Mouse (Mus musculus) forebrain, embryonic 13.5 days (tissue): ENCODE measurements around the gene Chn1. TPM values are rescaled to one million over a fixed set of nuclear protein-coding genes. Genes with fewer than 3 reads are reported as not detected.
A peak's percentile ranks its signal among the peaks of the same experiment; 100 is the strongest.

Experiments used
- ATAC-seq: fragments of 200-750 bp; cut with Nextera tagmentation; 2 replicates; pipeline ENCODE4 v1.8.0; 2017
- H3K27ac ChIP-seq: fragments of 300-500 bp; sonication (generic); 2 replicates; pipeline ENCODE4 v1.5.1; 2015; ENCODE audit warnings: inconsistent platforms, mild to moderate bottlenecking, moderate library complexity
- H3K27me3 ChIP-seq: fragments of 300-500 bp; sonication (generic); 2 replicates; pipeline ENCODE4 v1.6.1; 2015; ENCODE audit warnings: mild to moderate bottlenecking, inconsistent platforms
- H3K36me3 ChIP-seq: fragments of 300-500 bp; sonication (generic); 2 replicates; pipeline ENCODE4 v1.6.1; 2015; ENCODE audit warnings: mild to moderate bottlenecking, inconsistent platforms; ENCODE audit not compliant: poor library complexity, severe bottlenecking
- H3K4me1 ChIP-seq: fragments of 300-500 bp; sonication (generic); 2 replicates; pipeline ENCODE4 v1.6.1; 2015; ENCODE audit warnings: inconsistent platforms
- H3K4me2 ChIP-seq: fragments of 300-500 bp; sonication (generic); 2 replicates; pipeline ENCODE4 v1.6.1; 2015; ENCODE audit warnings: inconsistent platforms, mild to moderate bottlenecking, moderate library complexity
- H3K4me3 ChIP-seq: fragments of 300-500 bp; sonication (generic); 2 replicates; pipeline ENCODE4 v1.5.1; 2015; ENCODE audit warnings: mild to moderate bottlenecking, inconsistent platforms
- H3K9ac ChIP-seq: fragments of 300-500 bp; sonication (generic); 2 replicates; pipeline ENCODE4 v1.6.1; 2015; ENCODE audit warnings: mild to moderate bottlenecking, inconsistent platforms
- H3K9me3 ChIP-seq: fragments of 300-500 bp; sonication (generic); replicated peaks from 2 replicates; pipeline ENCODE4 v1.6.1; 2016; ENCODE audit warnings: inconsistent platforms
- WGBS: fragments of 180-500 bp; shearing (Covaris S2); methylation state at CpG from one replicate; pipeline ENCODE4 v1.1.7; 2015; 5-methylcytosine and 5-hydroxymethylcytosine counted together
- polyA plus RNA-seq: library from polyadenylated mRNA; unstranded; fragments of >200 nt; fragmentation: Nextera tagmentation; extraction: Ambion mirVana; gene quantifications from 2 replicates; pipeline ENCODE4 v1.2.1, GENCODE M21; 2015

Gene Chn1
- polyA plus RNA-seq, 1 experiment from 2014 or later, result 71.9 TPM

DNA sequence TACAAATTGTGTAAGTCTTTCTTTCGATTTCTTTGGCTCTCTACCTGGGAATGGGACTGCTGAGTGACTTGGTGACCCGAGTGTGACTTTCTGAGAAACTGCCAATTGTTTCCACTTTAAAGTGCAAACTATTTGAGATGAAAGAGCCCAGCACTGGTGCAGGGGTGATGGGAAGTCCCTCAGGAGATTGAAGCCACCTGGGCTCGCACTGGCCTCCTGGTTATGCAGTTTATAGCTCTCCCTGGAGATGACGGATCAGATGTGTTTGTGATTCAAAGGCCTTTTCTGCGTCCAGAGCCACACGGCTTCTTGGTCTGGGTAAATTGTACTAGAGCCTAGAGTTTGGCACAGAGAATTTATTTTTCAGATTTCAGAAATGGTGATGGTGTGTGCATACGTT is 211.5 kb downstream of the Chn1 start:
- WGBS, result 87% methylated on average over 7 of the region's 7 CpGs
- no peak for ATAC-seq
- no peaks in the 10 kb centered on the region for H3K36me3 ChIP-seq

DNA sequence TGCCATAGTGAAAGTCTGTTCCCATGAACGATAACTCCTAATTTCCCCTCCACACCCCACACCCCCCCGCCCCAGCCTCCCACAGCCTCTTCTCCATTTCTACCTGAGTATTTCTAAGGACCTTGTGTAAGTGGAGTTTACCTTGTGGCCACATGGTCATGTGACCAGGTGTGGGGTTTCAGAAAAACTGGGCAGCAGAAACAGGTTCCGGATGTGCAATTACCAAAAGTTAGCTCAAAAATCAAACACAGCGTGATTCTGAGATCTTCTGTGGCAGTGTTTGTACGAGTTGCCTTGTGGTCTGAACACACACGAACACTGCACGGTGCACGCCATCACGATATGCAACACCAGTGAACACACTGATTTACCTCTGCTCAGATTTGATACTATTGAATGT is 212.5 kb downstream of the Chn1 start:
- no peak for ATAC-seq
- H3K4me3 ChIP-seq, result no peak overlapping the region
- no peak overlapping the region for H3K4me2 ChIP-seq
- no peak overlapping the region for H3K9ac ChIP-seq
- H3K27me3 ChIP-seq, result no peaks in the 10 kb centered on the region
- H3K27ac ChIP-seq, result no peak overlapping the region
- H3K9me3 ChIP-seq, result no peaks in the 10 kb centered on the region
- WGBS, result 97% methylated on average over 9 of the region's 9 CpGs
- H3K36me3 ChIP-seq, result no peaks in the 10 kb centered on the region
- peaks cover 16% of the 10 kb centered on the region for H3K4me1 ChIP-seq

More for the DNA sequence above, 211.5 kb downstream of the Chn1 start:
- Histone ChIP-seq H3K4me2 (no peak overlapping the region), H3K4me1 (peaks cover 16% of the 10 kb centered on the region), H3K27me3 (peaks cover 5% of the 10 kb centered on the region; the same call in 1 of the 2 replicates), H3K9me3 (no peaks in the 10 kb centered on the region), H3K27ac (no peak overlapping the region), H3K4me3 (no peak overlapping the region), H3K9ac (no peak overlapping the region)

DNA sequence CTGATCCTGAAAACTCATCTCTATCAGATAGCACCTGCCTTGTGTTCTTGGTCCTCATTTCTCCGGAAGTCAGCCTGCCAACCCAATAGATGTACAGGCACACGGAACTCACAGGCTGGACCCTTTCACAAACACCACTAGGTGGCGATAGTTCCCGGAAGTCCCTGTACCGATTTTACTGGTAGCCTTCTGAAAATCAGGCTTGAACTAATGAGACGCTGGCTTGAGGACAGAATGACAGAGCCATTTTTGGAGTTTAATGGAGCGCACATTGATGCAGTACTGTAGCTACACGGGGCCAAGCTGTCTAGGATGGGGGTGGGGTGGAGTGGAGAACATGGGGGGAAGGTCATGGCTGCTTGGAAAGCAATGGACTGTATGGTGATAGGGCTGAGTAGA is 213.5 kb downstream of the Chn1 start:
- 2% methylated on average over 8 of the region's 8 CpGs for WGBS
- 0 out of 2 replicates have a peak overlapping the region, but pooled peaks have one; percentile 43 for H3K9ac ChIP-seq

DNA sequence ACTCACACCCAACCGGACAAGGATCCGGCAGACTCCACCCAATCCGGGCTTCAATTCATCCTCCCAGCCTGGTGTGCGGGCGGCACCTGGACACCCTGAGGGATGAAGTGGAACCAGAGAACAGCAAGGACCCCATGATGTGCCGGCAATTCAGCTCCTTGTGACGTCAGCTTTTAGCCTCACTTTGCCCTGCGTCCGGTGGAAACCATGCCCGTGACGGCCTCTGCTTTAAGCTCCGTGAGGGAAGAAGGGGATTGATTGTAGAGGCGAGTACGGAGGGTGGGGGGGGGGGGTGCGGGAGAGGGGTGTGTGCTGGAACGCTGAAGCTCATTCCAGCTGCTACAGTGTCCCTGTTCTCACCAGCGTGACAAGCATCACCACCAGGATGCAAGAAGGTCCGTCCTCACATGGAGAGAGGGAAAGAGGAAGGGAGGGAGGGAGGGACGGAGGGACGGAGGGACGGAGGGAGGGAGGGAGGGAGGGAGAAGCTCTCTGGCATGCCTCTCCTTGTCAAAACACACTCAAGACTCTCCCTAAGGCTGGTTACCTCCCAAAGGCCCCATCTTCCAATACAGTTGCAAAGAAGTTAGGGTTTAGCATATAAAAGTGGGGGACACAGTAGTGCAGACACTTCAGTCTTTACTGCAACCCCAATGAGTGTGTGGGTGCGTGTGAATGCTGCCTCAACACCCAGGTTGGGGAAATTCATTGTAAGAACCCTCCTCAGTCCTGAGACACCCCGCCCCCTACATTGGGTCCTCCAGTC is 214.1 kb downstream of the Chn1 start:
- H3K36me3 ChIP-seq, result no peaks in the 10 kb centered on the region
- peak overlapping the region; percentile 67 for H3K4me2 ChIP-seq
- H3K27ac ChIP-seq, result no peak overlapping the region
- 1% methylated on average over 23 of the region's 23 CpGs for WGBS
- H3K4me1 ChIP-seq, result peaks cover 15% of the 10 kb centered on the region
- no peaks in the 10 kb centered on the region for H3K9me3 ChIP-seq
- ATAC-seq, result peak; percentile 60
- H3K9ac ChIP-seq, result peak overlapping the region; percentile 43; the same call in 1 of the 2 replicates
- H3K27me3 ChIP-seq, result no peaks in the 10 kb centered on the region
- H3K4me3 ChIP-seq, result peak overlapping the region; percentile 37

More for the DNA sequence above, 213.5 kb downstream of the Chn1 start:
- Histone ChIP-seq H3K4me1 (peaks cover 16% of the 10 kb centered on the region), H3K4me3 (peak overlapping the region; percentile 37), H3K27me3 (no peaks in the 10 kb centered on the region), H3K27ac (no peak overlapping the region), H3K4me2 (peak overlapping the region; percentile 67), H3K9me3 (no peaks in the 10 kb centered on the region), H3K36me3 (no peaks in the 10 kb centered on the region)
- peak; percentile 72 for ATAC-seq

Other genes starting within 250 kb of the Chn1 start
- gene Wipf1, start 245.6 kb downstream of the Chn1 start, polyA plus RNA-seq, result 2.4 and 2.8 TPM in 2 replicates
- 0.11 and 0.27 TPM in 2 replicates for gene Chrna1, start 195.0 kb downstream of the Chn1 start, polyA plus RNA-seq
- 99.9 and 103 TPM in 2 replicates for gene Atf2, start 117.3 kb upstream of the Chn1 start, polyA plus RNA-seq
- gene Atp5g3, start 136.0 kb upstream of the Chn1 start, polyA plus RNA-seq, result 975 and 989 TPM in 2 replicates